Mouse (Mus musculus): ENCODE results near the gene Map3k7cl. TPM values are rescaled to one million over a fixed set of nuclear protein-coding genes. Genes with fewer than 3 reads are reported as not detected.

The Map3k7cl gene
- polyA plus RNA-seq, 1 experiment from 2014 or later, result not detected

DNA sequence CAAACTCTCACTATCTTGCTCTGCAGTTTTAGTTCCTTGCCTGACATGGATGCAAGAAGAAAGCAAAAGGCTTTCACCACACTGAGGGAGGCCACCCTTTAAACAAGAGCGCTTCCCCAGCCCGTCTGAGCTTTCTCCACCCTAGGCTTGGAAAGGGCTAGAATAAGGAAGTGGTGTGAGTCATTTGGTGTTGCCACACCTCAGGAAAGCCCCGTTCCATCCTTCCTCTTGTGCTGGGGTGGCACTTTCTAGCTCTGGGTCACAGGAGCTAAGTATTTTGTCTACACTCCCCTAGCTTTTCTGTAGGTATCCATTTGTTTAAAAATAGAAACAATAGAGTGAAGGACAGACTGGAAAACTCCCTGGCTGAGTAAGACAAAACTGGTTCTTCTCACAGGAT lies 72.2 kb downstream of the Map3k7cl start:
- no peaks in the 10 kb centered on the region for H3K4me1 ChIP-seq
- peaks cover 19% of the 10 kb centered on the region for H3K9me3 ChIP-seq (replicated peaks)
- no peak overlapping the region for H3K4me3 ChIP-seq
- H3K27me3 ChIP-seq (ENCODE audit: low read depth, poor library complexity, severe bottlenecking), result no peaks in the 10 kb centered on the region
- 83% methylated on average over 3 of the region's 3 CpGs for WGBS
- DNase-seq (ENCODE audit: low spot score), result no peak
- no peak overlapping the region for H3K27ac ChIP-seq (replicated peaks)
- no peaks in the 10 kb centered on the region for H3K36me3 ChIP-seq

DNA sequence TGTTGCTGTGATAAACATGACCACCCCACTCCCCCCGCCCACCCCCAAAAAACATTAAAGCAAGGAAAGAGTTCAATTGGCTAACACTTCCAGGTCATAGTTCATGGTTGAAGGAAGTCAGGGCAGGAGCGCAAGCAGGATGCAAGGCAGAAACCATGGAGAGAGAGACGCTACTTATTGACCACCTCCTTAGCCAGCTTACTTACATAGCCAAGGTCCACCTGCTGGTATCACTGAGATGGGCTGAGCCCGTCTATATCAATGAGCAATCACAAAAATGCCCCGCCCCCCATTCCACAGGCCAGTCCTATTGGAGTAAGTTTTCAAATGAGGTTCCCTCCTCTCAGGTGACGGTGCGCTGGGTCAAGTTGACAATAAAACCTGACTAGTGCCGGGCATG lies 72.7 kb downstream of the Map3k7cl start:
- 91% methylated on average over 8 of the region's 8 CpGs for WGBS
- Histone ChIP-seq H3K4me3 (no peak overlapping the region), H3K4me1 (no peaks in the 10 kb centered on the region), H3K9me3 (replicated peaks) (peaks cover 19% of the 10 kb centered on the region), H3K36me3 (no peaks in the 10 kb centered on the region), H3K27ac (replicated peaks) (no peak overlapping the region), H3K27me3 (ENCODE audit: low read depth, poor library complexity, severe bottlenecking) (no peaks in the 10 kb centered on the region)
- DNase-seq (ENCODE audit: low spot score), result no peak

DNA sequence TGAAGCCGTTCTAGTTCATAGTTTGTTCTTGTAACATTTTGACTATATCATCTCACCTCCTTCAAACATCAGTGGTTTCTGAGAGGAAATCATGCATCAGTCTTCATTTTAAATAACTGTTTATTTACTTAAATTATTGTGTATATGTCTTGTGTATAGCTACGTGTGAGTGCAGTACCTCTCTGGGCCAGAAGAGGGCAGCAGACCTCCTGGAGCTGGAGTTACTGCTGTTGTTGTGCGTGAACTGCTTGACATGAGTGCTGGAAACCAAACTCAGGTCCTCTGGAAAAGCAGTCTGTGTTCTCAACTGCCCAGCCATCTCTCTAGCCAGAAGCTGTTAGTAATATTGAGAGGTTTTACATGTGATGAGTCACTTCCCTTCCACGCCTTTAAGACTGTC lies 73.6 kb downstream of the Map3k7cl start:
- Histone ChIP-seq H3K36me3 (no peaks in the 10 kb centered on the region), H3K27me3 (ENCODE audit: low read depth, poor library complexity, severe bottlenecking) (no peaks in the 10 kb centered on the region), H3K4me1 (no peaks in the 10 kb centered on the region), H3K9me3 (replicated peaks) (peaks cover 19% of the 10 kb centered on the region), H3K4me3 (no peak overlapping the region), H3K27ac (replicated peaks) (no peak overlapping the region)
- 90% methylated on average over 4 of the region's 4 CpGs for WGBS
- DNase-seq (ENCODE audit: low spot score), result no peak

DNA sequence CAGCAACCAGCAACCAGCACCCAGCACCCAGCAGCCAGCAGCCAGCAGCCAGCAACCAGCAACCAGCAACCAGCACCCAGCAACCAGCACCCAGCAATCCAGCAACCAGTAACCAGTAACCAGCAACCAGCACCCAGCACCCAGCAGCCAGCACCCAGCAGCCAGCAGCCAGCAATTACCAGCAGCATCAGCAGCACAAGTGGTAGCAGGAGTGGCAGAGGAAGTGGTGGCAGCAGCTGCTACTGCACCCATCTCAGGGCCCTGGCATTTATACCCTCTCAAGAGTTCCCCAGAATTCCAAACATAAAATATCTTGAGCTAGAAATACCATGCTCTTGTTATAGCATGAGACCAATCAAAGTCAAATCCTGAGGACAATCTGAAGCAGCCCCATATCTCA lies 81.6 kb downstream of the Map3k7cl start:
- H3K4me3 ChIP-seq, result no peak overlapping the region
- no peaks in the 10 kb centered on the region for H3K4me1 ChIP-seq
- no peaks in the 10 kb centered on the region for H3K9me3 ChIP-seq (replicated peaks)
- H3K36me3 ChIP-seq, result no peaks in the 10 kb centered on the region
- DNase-seq (ENCODE audit: low spot score), result no peak
- H3K27ac ChIP-seq (replicated peaks), result no peak overlapping the region
- no peaks in the 10 kb centered on the region for H3K27me3 ChIP-seq (ENCODE audit: low read depth, poor library complexity, severe bottlenecking)

DNA sequence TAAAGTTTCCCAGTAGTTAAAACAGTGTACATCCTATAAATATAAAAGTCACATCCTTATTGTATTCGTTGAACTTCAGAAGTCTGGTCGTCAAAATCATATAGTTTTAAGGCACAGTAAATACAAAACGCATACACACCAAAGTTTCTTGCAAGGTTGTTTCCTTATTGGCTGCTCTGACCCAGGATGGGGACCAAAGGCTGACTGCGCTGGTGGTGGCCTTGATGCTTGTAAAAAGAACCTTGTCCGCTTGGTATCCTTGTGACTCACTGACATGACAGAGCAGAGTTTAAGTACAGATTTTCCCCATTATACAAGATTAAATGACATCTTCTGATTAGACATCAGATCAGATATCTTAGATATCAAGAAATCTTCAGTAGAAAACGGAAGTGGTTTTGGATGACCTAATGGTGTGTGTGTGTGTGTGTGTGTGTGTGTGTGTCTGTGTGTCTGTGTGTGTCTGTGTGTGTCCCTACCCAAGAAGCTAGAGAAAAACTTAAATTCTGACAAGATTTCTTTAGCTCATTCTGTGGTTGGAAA lies 82.2 kb downstream of the Map3k7cl start:
- no peaks in the 10 kb centered on the region for H3K4me1 ChIP-seq
- 91% methylated on average over 6 of the region's 6 CpGs for WGBS
- no peaks in the 10 kb centered on the region for H3K36me3 ChIP-seq
- no peaks in the 10 kb centered on the region for H3K27me3 ChIP-seq (ENCODE audit: low read depth, poor library complexity, severe bottlenecking)
- DNase-seq (ENCODE audit: low spot score), result no peak
- no peak overlapping the region for H3K27ac ChIP-seq (replicated peaks)
- no peak overlapping the region for H3K4me3 ChIP-seq
- H3K9me3 ChIP-seq (replicated peaks), result no peaks in the 10 kb centered on the region

DNA sequence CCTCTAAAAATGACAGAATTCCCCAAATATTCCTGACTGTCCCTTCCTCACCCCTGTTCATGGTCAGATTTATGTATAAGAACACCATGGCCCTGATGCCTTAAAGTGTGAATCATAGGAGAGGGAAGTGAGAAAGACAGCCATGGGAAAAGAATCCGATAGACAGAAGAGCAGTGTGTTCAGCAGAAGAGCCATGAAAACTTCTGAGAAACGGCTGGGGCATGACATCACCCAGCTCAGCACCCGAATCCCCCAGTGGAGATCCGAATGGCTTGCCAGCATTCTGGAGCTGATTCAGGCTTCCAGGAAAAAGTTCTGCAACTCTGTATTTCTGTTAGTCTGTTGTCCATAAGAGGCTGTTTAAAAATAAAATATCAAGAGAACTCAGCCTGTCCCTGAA lies 82.7 kb downstream of the Map3k7cl start:
- Histone ChIP-seq H3K27ac (replicated peaks) (no peak overlapping the region), H3K9me3 (replicated peaks) (no peaks in the 10 kb centered on the region), H3K36me3 (no peaks in the 10 kb centered on the region), H3K4me1 (no peaks in the 10 kb centered on the region), H3K27me3 (ENCODE audit: low read depth, poor library complexity, severe bottlenecking) (no peaks in the 10 kb centered on the region), H3K4me3 (no peak overlapping the region)
- WGBS, result 87% methylated on average over 4 of the region's 4 CpGs
- no peak for DNase-seq (ENCODE audit: low spot score)

DNA sequence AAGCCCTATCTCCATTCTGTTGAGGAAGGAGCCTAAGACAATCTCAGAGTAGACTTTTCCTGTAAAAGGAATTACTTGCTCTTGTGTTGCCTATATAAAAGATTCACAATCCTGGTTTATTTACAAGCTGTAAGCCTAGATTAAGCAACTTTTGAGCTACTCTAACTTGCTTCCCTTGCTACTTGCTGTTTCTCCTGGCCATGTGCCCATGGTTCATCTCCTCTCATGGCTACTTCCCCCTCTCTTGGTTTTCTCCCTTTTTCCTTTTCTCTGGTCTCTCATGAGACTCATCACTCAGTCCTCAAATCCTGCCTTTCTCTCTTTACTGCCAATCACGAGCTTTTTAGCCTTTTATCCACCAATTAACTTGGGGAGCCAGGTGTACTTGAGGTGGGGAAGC lies 85.0 kb downstream of the Map3k7cl start:
- no peaks in the 10 kb centered on the region for H3K36me3 ChIP-seq
- H3K9me3 ChIP-seq (replicated peaks), result no peaks in the 10 kb centered on the region
- no peak overlapping the region for H3K27ac ChIP-seq (replicated peaks)
- DNase-seq (ENCODE audit: low spot score), result no peak
- no peak overlapping the region for H3K4me3 ChIP-seq
- H3K27me3 ChIP-seq (ENCODE audit: low read depth, poor library complexity, severe bottlenecking), result no peaks in the 10 kb centered on the region
- 43% methylated on average over 1 of the region's 1 CpGs for WGBS
- no peaks in the 10 kb centered on the region for H3K4me1 ChIP-seq

DNA sequence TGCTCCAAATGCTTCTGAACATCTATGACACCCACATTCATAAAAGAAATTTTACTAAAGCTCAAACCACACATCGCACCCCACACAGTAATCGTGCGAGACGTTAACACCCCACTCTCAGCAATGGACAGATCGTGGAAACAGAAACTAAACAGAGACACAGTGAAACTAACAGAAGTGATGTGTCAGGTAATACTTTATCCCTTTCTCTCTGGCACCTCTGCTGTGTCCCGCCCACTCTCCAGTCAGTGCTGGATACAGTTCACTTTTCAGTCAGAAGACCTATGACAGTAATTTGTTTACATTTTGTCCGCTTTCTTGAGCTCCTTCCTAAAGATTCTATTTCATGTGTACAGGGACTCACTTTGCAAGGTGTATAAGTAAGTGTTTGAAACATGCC lies 89.1 kb downstream of the Map3k7cl start:
- 93% methylated on average over 7 of the region's 7 CpGs for WGBS
- DNase-seq (ENCODE audit: low spot score), result no peak
- Histone ChIP-seq H3K27ac (replicated peaks) (no peak overlapping the region), H3K36me3 (no peaks in the 10 kb centered on the region), H3K9me3 (replicated peaks) (no peaks in the 10 kb centered on the region), H3K27me3 (ENCODE audit: low read depth, poor library complexity, severe bottlenecking) (no peaks in the 10 kb centered on the region), H3K4me3 (no peak overlapping the region), H3K4me1 (peaks cover 9% of the 10 kb centered on the region)

DNA sequence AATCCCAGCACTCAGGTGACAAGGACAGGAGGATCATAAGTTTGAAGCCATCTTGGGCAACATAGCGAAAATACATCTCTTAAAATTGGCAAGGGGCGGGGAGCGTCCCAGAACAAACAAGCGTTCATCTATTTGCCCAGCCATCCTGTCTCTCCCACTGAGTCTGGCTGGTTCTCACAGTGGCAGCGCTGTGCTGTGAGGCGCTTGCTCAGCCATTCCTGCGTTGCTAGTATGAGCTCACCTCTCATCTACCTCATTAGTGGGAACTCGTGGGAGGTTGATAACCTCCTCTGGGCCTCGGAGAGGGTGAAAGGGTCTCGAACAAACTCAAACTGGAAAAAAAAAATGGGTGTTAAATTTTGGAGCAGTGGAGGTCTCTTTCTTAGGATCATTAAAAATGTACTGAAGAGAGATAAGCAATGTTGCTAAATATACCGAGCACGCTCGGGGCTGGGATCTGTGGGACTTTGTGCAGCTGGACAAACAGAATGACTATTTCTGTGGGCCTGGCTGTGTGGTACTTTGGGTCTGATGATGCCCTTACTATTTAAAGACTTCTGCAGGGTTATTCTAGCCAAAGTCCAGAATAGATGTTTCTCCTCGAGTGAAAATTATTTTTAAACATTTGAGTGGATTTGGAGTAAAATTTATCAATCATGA lies 91.1 kb downstream of the Map3k7cl start:
- WGBS, result 84% methylated on average over 14 of the region's 14 CpGs
- no peaks in the 10 kb centered on the region for H3K36me3 ChIP-seq
- no peak overlapping the region for H3K4me3 ChIP-seq
- no peak overlapping the region for H3K27ac ChIP-seq (replicated peaks)
- no peak for DNase-seq (ENCODE audit: low spot score)
- peaks cover 9% of the 10 kb centered on the region for H3K4me1 ChIP-seq
- no peaks in the 10 kb centered on the region for H3K27me3 ChIP-seq (ENCODE audit: low read depth, poor library complexity, severe bottlenecking)
- no peaks in the 10 kb centered on the region for H3K9me3 ChIP-seq (replicated peaks)

Other genes starting within 250 kb of the Map3k7cl start
- 18.7 and 21.2 TPM in 2 replicates for gene N6amt1, start 199.1 kb upstream of the Map3k7cl start, polyA plus RNA-seq (2016; fragmentation: Nextera tagmentation; extraction: Ambion mirVana)
- 25.4 and 32.5 TPM in 2 replicates for gene Ltn1, start 120.7 kb upstream of the Map3k7cl start, polyA plus RNA-seq (2016; fragmentation: Nextera tagmentation; extraction: Ambion mirVana)
- gene Rwdd2b, start 112.8 kb upstream of the Map3k7cl start, polyA plus RNA-seq (2016; fragmentation: Nextera tagmentation; extraction: Ambion mirVana), result 11.6 and 13.6 TPM in 2 replicates
- 36.5 and 42.7 TPM in 2 replicates for gene Usp16, start 98.6 kb upstream of the Map3k7cl start, polyA plus RNA-seq (2016; fragmentation: Nextera tagmentation; extraction: Ambion mirVana)
- gene Cct8, start 57.5 kb upstream of the Map3k7cl start, polyA plus RNA-seq (2016; fragmentation: Nextera tagmentation; extraction: Ambion mirVana), result 621 and 675 TPM in 2 replicates
- 12.9 and 14.4 TPM in 2 replicates for gene Bach1, start 145.6 kb downstream of the Map3k7cl start, polyA plus RNA-seq (2016; fragmentation: Nextera tagmentation; extraction: Ambion mirVana)

All from midbrain, embryonic 10.5 days (tissue).